Mouse (Mus musculus) heart, postnatal 0 days (tissue): Measurements from ENCODE around the gene Gm48552.

Source experiments
- CTCF ChIP-seq: IDR thresholded peaks from 2 replicates; pipeline ENCODE4 v1.5.1; 2016; ENCODE audit warnings: antibody characterized with exemption, control low read depth, low read depth
- EP300 ChIP-seq: IDR thresholded peaks from 2 replicates; pipeline ENCODE4 v1.6.1; 2016; ENCODE audit warnings: antibody characterized with exemption, low read depth

GRCm38 (mm10) chr10:81388505-81389055 is at the start of gene Gm48552:
- TF ChIP-seq CTCF (no peak), EP300 (no peak)
